Mouse (Mus musculus): ENCODE data around the gene Tmem39a. TPM values are rescaled to one million over a fixed set of nuclear protein-coding genes. Genes with fewer than 3 reads are reported as not detected.
A peak's percentile ranks its signal among the peaks of the same experiment; 100 is the strongest.

The Tmem39a gene
- polyA plus RNA-seq, 1 experiment from 2014 or later, result 50.5 TPM

GRCm38 (mm10) chr16:38549479-38550396 is 8.8 kb upstream of the Tmem39a start, which contains the start of gene Poglut1:
Poglut1 (minus strand) TSS chr16:38550258.
- WGBS, result 2% methylated on average over 54 of the region's 54 CpGs
- Histone ChIP-seq H3K27ac (no peak within 1 kb of the TSS), H3K27me3 (peaks cover 8% of the 10 kb centered on the region; the same call in 1 of the 2 replicates), H3K9ac (peak within 1 kb of the TSS; percentile 73), H3K4me3 (peak within 1 kb of the TSS; percentile 75), H3K36me3 (peaks cover 11% of the 10 kb centered on the region; the same call in 1 of the 2 replicates), H3K4me2 (peak within 1 kb of the TSS; percentile 89), H3K4me1 (replicated peaks) (peaks cover 18% of the 10 kb centered on the region), H3K9me3 (replicated peaks) (no peaks in the 10 kb centered on the region)
- ATAC-seq (replicated peaks; ENCODE audit: insufficient number of reproducible peaks, insufficient read depth, low FRiP score, low read depth), result peak; percentile 84

GRCm38 (mm10) chr16:38555988-38556387 is 2.5 kb upstream of the Tmem39a start:
- Histone ChIP-seq H3K9ac (no peak overlapping the region), H3K9me3 (replicated peaks) (no peaks in the 10 kb centered on the region), H3K27ac (no peak overlapping the region), H3K36me3 (no peaks in the 10 kb centered on the region), H3K27me3 (peaks cover 27% of the 10 kb centered on the region), H3K4me3 (no peak overlapping the region), H3K4me2 (no peak overlapping the region), H3K4me1 (replicated peaks) (no peaks in the 10 kb centered on the region)
- ATAC-seq (replicated peaks; ENCODE audit: insufficient number of reproducible peaks, insufficient read depth, low FRiP score, low read depth), result no peak
- WGBS, result 70% methylated on average over 3 of the region's 3 CpGs

- H3K27ac ChIP-seq, result peak overlapping the region; percentile 80
- peak overlapping the region; percentile 90 for H3K9ac ChIP-seq
- peaks cover 15% of the 10 kb centered on the region for H3K4me1 ChIP-seq (replicated peaks)
- 6% methylated on average over 37 of the region's 37 CpGs for WGBS
- peak overlapping the region; percentile 73 for H3K4me2 ChIP-seq
- H3K36me3 ChIP-seq, result peaks cover 10% of the 10 kb centered on the region
- peak; percentile 96 for ATAC-seq (replicated peaks; ENCODE audit: insufficient number of reproducible peaks, insufficient read depth, low FRiP score, low read depth)
- peak overlapping the region; percentile 90 for H3K4me3 ChIP-seq
- no peaks in the 10 kb centered on the region for H3K9me3 ChIP-seq (replicated peaks)
- peaks cover 13% of the 10 kb centered on the region; the same call in 1 of the 2 replicates for H3K27me3 ChIP-seq
Observed at GRCm38 (mm10) chr16:38562131-38562967, 3.9 kb downstream of the Tmem39a start.

- ATAC-seq (replicated peaks; ENCODE audit: insufficient number of reproducible peaks, insufficient read depth, low FRiP score, low read depth), result no peak; the same call in 1 of the 2 replicates
- WGBS, result under 1% methylated on average over 25 of the region's 25 CpGs
- H3K4me2 ChIP-seq, result peak overlapping the region; percentile 73
- peak overlapping the region; percentile 90 for H3K9ac ChIP-seq
- peaks cover 13% of the 10 kb centered on the region; the same call in 1 of the 2 replicates for H3K27me3 ChIP-seq
- H3K4me3 ChIP-seq, result peak overlapping the region; percentile 90
- H3K27ac ChIP-seq, result peak overlapping the region; percentile 80
- H3K9me3 ChIP-seq (replicated peaks), result no peaks in the 10 kb centered on the region
- H3K4me1 ChIP-seq (replicated peaks), result peaks cover 15% of the 10 kb centered on the region
- H3K36me3 ChIP-seq, result peaks cover 10% of the 10 kb centered on the region
Observed at GRCm38 (mm10) chr16:38562968-38563327, 4.5 kb downstream of the Tmem39a start.

GRCm38 (mm10) chr16:38563516-38563915 is 5.0 kb downstream of the Tmem39a start:
- Histone ChIP-seq H3K4me3 (peak overlapping the region; percentile 90), H3K27ac (no peak overlapping the region), H3K4me2 (peak overlapping the region; percentile 73), H3K9ac (peak overlapping the region; percentile 90), H3K4me1 (replicated peaks) (peaks cover 15% of the 10 kb centered on the region), H3K9me3 (replicated peaks) (no peaks in the 10 kb centered on the region), H3K36me3 (peaks cover 16% of the 10 kb centered on the region), H3K27me3 (peaks cover 13% of the 10 kb centered on the region; the same call in 1 of the 2 replicates)
- ATAC-seq (replicated peaks; ENCODE audit: insufficient number of reproducible peaks, insufficient read depth, low FRiP score, low read depth), result no peak
- 24% methylated on average over 10 of the region's 10 CpGs for WGBS

GRCm38 (mm10) chr16:38568192-38568591 is 9.7 kb downstream of the Tmem39a start:
- H3K27ac ChIP-seq, result no peak overlapping the region
- no peak overlapping the region for H3K4me3 ChIP-seq
- 94% methylated on average over 5 of the region's 5 CpGs for WGBS
- H3K9me3 ChIP-seq (replicated peaks), result no peaks in the 10 kb centered on the region
- no peak overlapping the region for H3K9ac ChIP-seq
- ATAC-seq (replicated peaks; ENCODE audit: insufficient number of reproducible peaks, insufficient read depth, low FRiP score, low read depth), result no peak
- H3K27me3 ChIP-seq, result no peaks in the 10 kb centered on the region
- H3K36me3 ChIP-seq, result peaks cover 46% of the 10 kb centered on the region
- no peak overlapping the region for H3K4me2 ChIP-seq
- peaks cover 12% of the 10 kb centered on the region for H3K4me1 ChIP-seq (replicated peaks)

GRCm38 (mm10) chr16:38571481-38571880 is 13.0 kb downstream of the Tmem39a start:
- H3K27me3 ChIP-seq, result no peaks in the 10 kb centered on the region
- peaks cover 58% of the 10 kb centered on the region for H3K36me3 ChIP-seq
- H3K9ac ChIP-seq, result no peak overlapping the region
- H3K4me2 ChIP-seq, result no peak overlapping the region
- H3K4me1 ChIP-seq (replicated peaks), result no peaks in the 10 kb centered on the region
- WGBS, result 89% methylated on average over 3 of the region's 3 CpGs
- no peaks in the 10 kb centered on the region for H3K9me3 ChIP-seq (replicated peaks)
- no peak overlapping the region for H3K27ac ChIP-seq
- H3K4me3 ChIP-seq, result no peak overlapping the region
- no peak for ATAC-seq (replicated peaks; ENCODE audit: insufficient number of reproducible peaks, insufficient read depth, low FRiP score, low read depth)

- ATAC-seq (replicated peaks; ENCODE audit: insufficient number of reproducible peaks, insufficient read depth, low FRiP score, low read depth), result no peak
- Histone ChIP-seq H3K9ac (no peak overlapping the region), H3K4me1 (replicated peaks) (no peaks in the 10 kb centered on the region), H3K27me3 (no peaks in the 10 kb centered on the region), H3K4me3 (no peak overlapping the region), H3K9me3 (replicated peaks) (no peaks in the 10 kb centered on the region), H3K36me3 (peaks cover 76% of the 10 kb centered on the region), H3K4me2 (no peak overlapping the region), H3K27ac (no peak overlapping the region)
- 79% methylated on average over 7 of the region's 7 CpGs for WGBS
Observed at GRCm38 (mm10) chr16:38584761-38585160, 26.3 kb downstream of the Tmem39a start.

GRCm38 (mm10) chr16:38585186-38585585 is 26.7 kb downstream of the Tmem39a start:
- ATAC-seq (replicated peaks; ENCODE audit: insufficient number of reproducible peaks, insufficient read depth, low FRiP score, low read depth), result no peak
- Histone ChIP-seq H3K9me3 (replicated peaks) (no peaks in the 10 kb centered on the region), H3K36me3 (peaks cover 73% of the 10 kb centered on the region)

GRCm38 (mm10) chr16:38587163-38587562 is 28.7 kb downstream of the Tmem39a start:
- H3K36me3 ChIP-seq, result peaks cover 70% of the 10 kb centered on the region
- H3K27me3 ChIP-seq, result no peaks in the 10 kb centered on the region
- H3K4me2 ChIP-seq, result no peak overlapping the region
- no peaks in the 10 kb centered on the region for H3K4me1 ChIP-seq (replicated peaks)
- no peak for ATAC-seq (replicated peaks; ENCODE audit: insufficient number of reproducible peaks, insufficient read depth, low FRiP score, low read depth)
- WGBS, result 56% methylated on average over 5 of the region's 5 CpGs
- no peak overlapping the region for H3K9ac ChIP-seq
- no peak overlapping the region for H3K27ac ChIP-seq
- H3K4me3 ChIP-seq, result no peak overlapping the region
- no peaks in the 10 kb centered on the region for H3K9me3 ChIP-seq (replicated peaks)

More at GRCm38 (mm10) chr16:38585186-38585585, 26.7 kb downstream of the Tmem39a start:
- Histone ChIP-seq H3K4me2 (no peak overlapping the region), H3K27me3 (no peaks in the 10 kb centered on the region), H3K27ac (no peak overlapping the region), H3K9ac (no peak overlapping the region), H3K4me1 (replicated peaks) (no peaks in the 10 kb centered on the region), H3K4me3 (no peak overlapping the region)
- 86% methylated on average over 5 of the region's 5 CpGs for WGBS

- Histone ChIP-seq H3K27ac (no peak overlapping the region), H3K4me3 (no peak overlapping the region), H3K9me3 (replicated peaks) (no peaks in the 10 kb centered on the region), H3K27me3 (no peaks in the 10 kb centered on the region), H3K4me2 (no peak overlapping the region), H3K4me1 (replicated peaks) (no peaks in the 10 kb centered on the region), H3K36me3 (peaks cover 67% of the 10 kb centered on the region), H3K9ac (no peak overlapping the region)
- WGBS, result 90% methylated on average over 4 of the region's 4 CpGs
- ATAC-seq (replicated peaks; ENCODE audit: insufficient number of reproducible peaks, insufficient read depth, low FRiP score, low read depth), result no peak
Observed at GRCm38 (mm10) chr16:38587572-38587971, 29.1 kb downstream of the Tmem39a start.
